Mouse (Mus musculus) layer of hippocampus, adult 2 months (tissue): ENCODE results near the gene Por. TPM values are rescaled to one million over a fixed set of nuclear protein-coding genes. Genes with fewer than 3 reads are reported as not detected.

Source experiments
- DNase-seq, 2 experiments: peaks; one replicate each; pipeline ENCODE4 v3.0.0; 2022; ENCODE audit warnings: low spot score in 2 of 2
- H3K27ac ChIP-seq: fragments of 200-600 bp; 2 replicates; pipeline ENCODE4 v1.8.1; 2022
- H3K4me3 ChIP-seq: fragments of 200-600 bp; 2 replicates; pipeline ENCODE4 v1.8.1; 2022; ENCODE audit warnings: mild to moderate bottlenecking
- CTCF ChIP-seq: fragments of 200-600 bp; conservative IDR thresholded peaks from 2 replicates; pipeline ENCODE4 v1.8.1; 2022; ENCODE audit warnings: antibody characterized with exemption, mild to moderate bottlenecking, moderate library complexity
- total RNA-seq, 2 experiments: library from RNA; stranded (reverse); gene quantifications; 2 replicates each; pipeline ENCODE4 v1.2.3; 2021

The Por gene
- total RNA-seq, 2 experiments from 2014 or later, result 103 to 112 TPM

DNA sequence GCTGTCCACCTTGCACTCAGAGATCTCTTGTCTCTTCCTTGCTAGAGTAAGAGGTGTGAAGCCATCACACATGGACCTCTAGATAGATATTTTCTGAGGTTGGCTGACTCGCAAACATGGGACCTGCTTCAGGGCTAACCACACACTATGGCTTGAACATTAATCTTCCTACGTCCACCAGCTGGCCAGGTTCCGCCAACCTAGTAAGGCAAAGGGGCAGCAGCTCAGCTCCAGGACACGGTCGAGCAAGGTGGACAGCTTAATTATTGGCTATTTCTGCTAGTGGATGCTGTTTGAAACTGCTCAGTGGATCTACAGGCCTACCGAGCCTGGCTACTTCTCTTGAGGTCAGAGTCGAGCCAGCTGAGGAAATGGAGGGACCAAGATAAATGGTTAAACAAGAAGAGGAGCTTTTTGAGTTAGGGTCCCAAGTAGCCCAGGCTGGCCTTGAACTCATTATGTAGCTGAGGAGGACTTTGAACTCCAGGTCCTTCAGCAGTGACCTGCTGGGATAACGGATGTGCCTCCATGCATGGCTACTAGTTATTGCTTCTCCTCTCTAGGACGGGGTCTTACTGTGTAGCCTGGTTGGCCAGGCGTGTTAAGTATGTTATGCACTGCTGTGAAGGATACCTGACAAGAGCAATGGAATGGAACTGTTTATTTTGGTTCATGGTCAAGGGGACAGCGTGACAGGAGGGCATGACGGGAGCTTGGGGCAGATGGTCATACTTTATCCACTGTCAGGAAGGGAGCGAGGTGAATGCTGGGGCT lies 41.9 kb downstream of the Por start:
- H3K4me3 ChIP-seq, result no peak overlapping the region
- DNase-seq, result no peak
- no peak for TF ChIP-seq CTCF
- peak overlapping the region; percentile 78 for H3K27ac ChIP-seq

- peak in 1 of 2 experiments; percentile 82 for DNase-seq
- Histone ChIP-seq H3K4me3 (no peak overlapping the region), H3K27ac (peak overlapping the region; percentile 78; the same call in 1 of the 2 replicates)
- no peak for TF ChIP-seq CTCF
These were observed 43.0 kb downstream of the Por start for GRCm38 (mm10) chr5:135712803-135713202.

DNA sequence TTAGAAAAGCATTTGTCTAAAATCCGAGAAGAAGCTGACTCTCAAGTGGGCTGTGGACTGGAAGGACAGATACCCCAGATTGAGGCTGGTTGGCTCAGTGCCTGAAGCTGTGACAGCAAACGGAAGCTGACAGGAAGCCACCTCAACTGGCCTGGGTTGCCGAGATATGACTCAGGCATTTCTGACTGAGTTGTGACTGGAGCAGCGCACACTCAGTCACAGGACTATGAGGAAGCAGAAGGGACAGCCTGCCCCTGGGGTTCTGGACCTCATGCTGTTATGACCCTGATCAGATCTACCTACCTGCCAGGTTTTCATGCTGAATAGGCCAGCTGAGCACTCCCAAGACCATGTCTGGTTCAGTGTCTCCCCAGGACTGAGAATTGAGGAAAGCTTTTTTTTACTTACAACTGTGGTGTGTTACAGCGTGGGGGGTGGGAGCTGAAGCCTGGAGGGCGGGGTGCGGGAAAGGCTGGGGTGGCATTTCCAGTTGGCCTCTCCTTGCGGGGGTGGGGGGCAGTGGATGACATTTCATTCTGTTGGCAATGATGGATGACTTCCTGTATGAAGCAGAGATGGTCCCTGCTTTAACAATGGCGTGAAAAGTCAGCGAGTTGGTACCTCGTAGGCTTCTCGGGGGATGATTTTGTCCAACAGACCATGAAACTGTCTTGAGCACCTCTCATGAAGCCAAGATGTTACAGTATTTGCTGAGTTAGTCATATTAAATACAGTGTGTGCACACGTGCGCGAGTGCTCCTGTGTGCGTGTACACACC lies 43.8 kb downstream of the Por start:
- H3K27ac ChIP-seq, result peak overlapping the region; percentile 78
- no peak overlapping the region for H3K4me3 ChIP-seq
- peak in 1 of 2 experiments; percentile 50 for DNase-seq
- no peak for TF ChIP-seq CTCF

DNA sequence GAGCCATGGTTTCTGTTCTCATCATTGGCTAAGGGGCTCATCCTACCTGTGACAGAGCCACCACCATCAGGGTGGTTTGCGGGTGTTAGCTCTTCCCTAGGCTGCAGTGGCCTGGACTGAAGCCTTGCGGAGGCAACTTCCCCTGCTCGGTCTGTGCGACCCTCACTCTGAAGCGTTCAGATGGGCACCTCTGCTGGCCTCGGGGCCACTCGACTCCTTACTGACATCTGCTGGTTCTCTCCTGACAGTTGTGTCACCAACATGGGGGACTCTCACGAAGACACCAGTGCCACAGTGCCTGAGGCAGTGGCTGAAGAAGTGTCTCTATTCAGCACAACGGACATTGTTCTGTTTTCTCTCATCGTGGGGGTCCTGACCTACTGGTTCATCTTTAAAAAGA lies 45.8 kb downstream of the Por start:
- no peak for DNase-seq
- Histone ChIP-seq H3K4me3 (no peak overlapping the region), H3K27ac (no peak overlapping the region)
- peak; percentile 69 for TF ChIP-seq CTCF

GRCm38 (mm10) chr5:135719586-135720120 lies 49.8 kb downstream of the Por start:
- no peak for DNase-seq
- Histone ChIP-seq H3K4me3 (no peak overlapping the region), H3K27ac (no peak overlapping the region; the same call in 1 of the 2 replicates)
- no peak for TF ChIP-seq CTCF

GRCm38 (mm10) chr5:135720121-135720520 lies 50.3 kb downstream of the Por start:
- DNase-seq, result no peak
- no peak for TF ChIP-seq CTCF
- no peak overlapping the region; the same call in 1 of the 2 replicates for H3K27ac ChIP-seq
- no peak overlapping the region for H3K4me3 ChIP-seq

GRCm38 (mm10) chr5:135721076-135721475 lies 51.2 kb downstream of the Por start:
- Histone ChIP-seq H3K27ac (no peak overlapping the region), H3K4me3 (no peak overlapping the region)
- DNase-seq, result no peak
- TF ChIP-seq CTCF, result no peak

DNA sequence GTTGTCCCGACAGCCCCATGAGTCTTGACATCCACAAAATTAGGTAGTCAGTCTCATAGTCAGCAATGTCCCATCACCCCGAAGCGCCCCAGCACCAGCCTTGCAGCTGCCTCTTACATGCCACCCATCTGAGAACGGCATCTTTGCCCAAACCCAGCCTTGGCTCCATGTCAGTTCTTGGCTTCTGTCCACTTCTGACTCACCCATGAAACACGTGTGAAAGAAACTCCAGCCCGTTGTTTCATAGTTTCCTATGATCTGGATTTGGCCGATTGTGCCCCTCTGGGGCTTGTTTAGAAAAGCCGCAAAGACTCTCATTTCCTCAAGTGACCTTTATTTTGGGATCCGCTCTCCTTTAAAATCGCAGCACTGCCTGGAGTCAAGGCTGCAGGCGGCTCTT lies 52.3 kb downstream of the Por start:
- peak; percentile 58 to 65 for DNase-seq
- TF ChIP-seq CTCF, result no peak
- Histone ChIP-seq H3K27ac (peak overlapping the region; percentile 34), H3K4me3 (no peak overlapping the region)

GRCm38 (mm10) chr5:135723165-135723751 lies 53.4 kb downstream of the Por start:
- no peak for DNase-seq
- no peak overlapping the region for H3K4me3 ChIP-seq
- peak overlapping the region; percentile 28; the same call in 1 of the 2 replicates for H3K27ac ChIP-seq
- no peak for TF ChIP-seq CTCF

DNA sequence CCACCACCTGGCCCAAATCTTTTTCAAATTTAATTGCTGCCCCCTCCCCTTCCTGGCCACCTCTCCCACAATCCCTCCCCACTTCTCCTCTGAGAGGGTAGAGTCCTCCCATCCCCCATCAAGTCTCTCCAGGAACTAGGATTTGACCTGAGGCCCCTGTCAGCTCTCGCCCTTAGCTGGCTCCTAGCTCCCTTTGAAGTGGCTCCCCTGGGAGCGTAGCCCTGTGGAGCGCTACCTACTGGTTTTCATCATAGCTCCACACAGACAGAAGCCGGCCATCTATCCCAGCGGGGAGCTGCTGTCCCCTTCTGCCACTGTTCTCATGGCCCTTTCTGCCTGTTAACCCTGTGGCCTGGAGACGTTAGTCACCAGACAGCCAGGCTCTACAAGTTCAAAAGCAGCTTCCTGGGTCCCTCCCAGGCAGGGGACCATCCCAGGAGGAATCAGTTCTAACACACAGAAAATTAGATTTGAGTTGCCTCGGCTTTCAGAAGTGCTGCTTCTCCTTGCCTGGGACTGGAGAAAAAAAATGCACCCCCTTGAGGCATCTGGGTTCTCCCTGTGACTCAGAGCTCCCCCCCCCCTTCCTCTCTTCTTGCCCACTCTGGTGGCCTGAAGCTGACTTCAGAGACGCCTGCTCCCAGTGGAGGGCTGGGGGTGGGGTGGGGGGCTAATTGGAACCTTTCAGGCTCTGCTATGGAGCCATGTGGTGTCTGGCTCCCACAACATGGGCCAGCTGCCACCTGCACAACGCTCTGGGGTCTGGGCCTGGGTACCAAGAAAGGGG lies 54.9 kb downstream of the Por start:
- H3K4me3 ChIP-seq, result peak overlapping the region; percentile 43; the same call in 1 of the 2 replicates
- peak; percentile 37 for TF ChIP-seq CTCF
- H3K27ac ChIP-seq, result peak overlapping the region; percentile 92
- no peak for DNase-seq

GRCm38 (mm10) chr5:135725391-135725841 lies 55.6 kb downstream of the Por start:
- no peak for TF ChIP-seq CTCF
- DNase-seq, result peak; percentile 56 to 76
- peak overlapping the region; percentile 92 for H3K27ac ChIP-seq
- H3K4me3 ChIP-seq, result peak overlapping the region; percentile 43

DNA sequence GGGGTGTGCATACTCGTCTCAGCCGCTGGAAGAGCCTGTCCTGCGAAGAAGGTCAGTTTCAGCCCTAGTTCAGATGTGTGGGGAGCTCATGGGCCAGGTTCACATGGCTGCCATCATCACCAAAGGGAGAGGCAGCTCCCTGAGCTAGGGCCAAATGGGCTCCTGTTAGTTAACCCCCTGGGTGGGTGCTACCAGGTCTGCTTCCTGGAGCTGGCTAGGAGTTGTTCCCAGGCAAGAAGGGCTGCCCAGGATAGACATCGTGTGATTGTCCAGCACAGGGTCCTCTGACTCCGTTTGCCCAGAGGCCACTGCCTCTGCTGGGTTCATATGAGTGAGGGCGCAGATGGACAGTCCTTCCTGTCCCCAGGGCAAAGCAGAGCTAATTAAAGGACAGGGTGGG lies 56.2 kb downstream of the Por start:
- no peak for DNase-seq
- no peak for TF ChIP-seq CTCF
- Histone ChIP-seq H3K4me3 (peak overlapping the region; percentile 43), H3K27ac (peak overlapping the region; percentile 92)
